Mouse (Mus musculus) common myeloid progenitor, adult 5-6 weeks (primary cell): ENCODE measurements around the gene Gm5134. TPM values are rescaled to one million over a fixed set of nuclear protein-coding genes. Genes with fewer than 3 reads are reported as not detected.

Source experiments
- ATAC-seq: replicated peaks from 2 replicates; pipeline ENCODE4 v1.8.0; 2016; ENCODE audit warnings: low read depth, mild to moderate bottlenecking, moderate TSS enrichment, inconsistent platforms; ENCODE audit not compliant: poor library complexity, severe bottlenecking
- total RNA-seq: library from RNA; stranded (forward); fragments of 200-1000, 187-1606 nt; gene quantifications from 2 replicates; pipeline ENCODE4 v1.2.3, GENCODE M21; 2017

Gm5134 gene
- total RNA-seq, 1 experiment from 2014 or later, result 0.46 TPM

DNA sequence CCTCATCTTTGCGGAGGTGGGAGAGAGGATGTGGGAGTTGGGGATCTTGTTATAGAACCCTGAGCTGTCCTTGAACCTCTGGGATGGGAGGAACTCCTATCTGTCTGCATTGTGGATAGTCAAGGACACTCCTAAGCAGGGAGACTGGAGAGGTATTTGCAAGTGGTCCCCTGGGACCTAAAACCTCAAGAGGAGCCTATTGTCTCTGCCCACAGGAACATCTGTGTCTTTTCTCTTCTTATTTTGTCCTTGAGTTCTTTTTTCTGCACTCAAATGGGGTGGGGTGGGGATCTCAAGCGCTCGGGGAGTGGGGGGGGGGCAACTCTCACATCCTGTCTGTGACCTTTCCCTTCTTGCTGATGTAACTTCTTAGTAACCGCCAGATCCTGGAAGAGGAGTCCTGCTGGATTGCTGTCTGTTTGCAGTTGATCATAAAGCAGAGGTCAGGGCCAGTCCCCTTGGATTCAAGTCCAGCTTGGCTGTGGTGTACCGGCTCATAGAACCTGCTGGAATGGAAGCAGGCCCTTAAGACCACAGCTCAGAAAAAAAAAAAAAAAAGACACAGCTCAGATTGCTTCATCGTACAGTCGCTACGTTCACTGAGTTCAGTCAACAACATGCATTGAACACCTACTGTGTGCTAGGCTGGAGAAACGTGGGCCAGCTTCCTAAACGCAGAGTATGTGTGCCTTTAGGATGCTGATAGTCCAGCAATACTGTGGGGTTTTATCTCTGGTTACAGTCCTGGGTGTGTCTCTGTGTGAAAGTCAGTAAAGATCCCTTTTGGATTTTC, 16.3 kb upstream of the Gm5134 start:
- ATAC-seq, result no peak

- ATAC-seq, result no peak
Observed at GRCm38 (mm10) chr10:75939481-75940234, 14.7 kb upstream of the Gm5134 start.

- no peak for ATAC-seq
Observed at GRCm38 (mm10) chr10:75940520-75940919, 13.8 kb upstream of the Gm5134 start, which contains the start of gene Gm867. TSS of gene Gm867 (minus strand) at chr10:75940672.

GRCm38 (mm10) chr10:75941042-75941824, 13.1 kb upstream of the Gm5134 start:
- ATAC-seq, result no peak

- ATAC-seq, result peak; percentile 53; the same call in 1 of the 2 replicates
Observed at GRCm38 (mm10) chr10:75942736-75943477, 11.4 kb upstream of the Gm5134 start, which contains the start of gene Vpreb3. TSS of gene Vpreb3 (plus strand) at chr10:75943057.

DNA sequence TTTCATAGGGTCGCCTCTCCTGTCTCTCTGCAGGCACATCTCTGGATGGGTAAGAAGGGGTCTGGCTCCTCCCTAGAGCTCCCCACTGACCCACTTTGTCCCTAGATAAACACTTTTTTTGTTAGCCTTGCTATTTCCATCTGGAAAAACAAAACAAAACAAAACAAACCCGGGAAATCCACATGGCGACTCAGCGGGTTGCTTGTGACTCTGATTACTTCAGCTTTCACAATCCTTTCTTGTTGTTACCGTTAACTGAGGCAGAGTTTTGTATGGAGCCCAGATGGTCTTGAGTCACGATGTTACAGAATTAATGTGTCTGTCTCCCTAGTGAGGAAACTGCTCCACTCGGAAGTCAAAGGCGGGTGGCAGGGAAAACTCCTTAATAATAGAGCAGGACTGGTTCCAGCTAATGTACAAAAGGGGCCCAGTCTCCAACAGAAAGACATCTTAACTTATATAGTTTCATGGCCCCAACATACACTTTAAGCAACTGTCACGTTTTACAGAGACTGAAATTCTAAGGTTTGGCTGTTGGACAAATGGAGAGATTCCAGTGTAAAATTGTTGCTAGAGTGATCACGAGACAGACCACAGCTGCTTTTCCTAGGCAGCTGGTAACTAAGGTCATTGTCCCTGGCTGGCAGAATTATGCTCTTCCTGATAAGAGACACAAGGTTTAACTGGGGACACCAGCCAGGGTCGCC, 10.1 kb upstream of the Gm5134 start:
- ATAC-seq, result no peak

DNA sequence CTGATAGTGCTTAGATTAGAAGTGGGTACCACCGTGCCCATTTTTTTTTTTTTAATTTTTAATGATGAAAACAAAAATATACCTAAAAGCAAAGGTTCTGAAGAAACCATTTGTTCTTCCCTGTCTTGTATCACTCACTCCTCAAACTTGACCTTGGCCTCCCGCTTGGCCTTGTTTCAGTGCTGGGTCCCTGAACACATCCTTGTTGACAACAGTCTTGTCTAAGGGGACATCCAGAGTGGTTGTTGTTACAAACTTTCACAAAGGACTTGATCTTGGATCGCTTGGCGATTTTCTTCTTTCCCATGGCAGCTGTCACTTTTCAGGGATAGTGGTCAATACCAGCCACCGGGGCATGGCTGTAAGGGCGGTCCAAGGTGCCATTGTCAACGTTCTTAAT, 9.1 kb upstream of the Gm5134 start:
- no peak for ATAC-seq

DNA sequence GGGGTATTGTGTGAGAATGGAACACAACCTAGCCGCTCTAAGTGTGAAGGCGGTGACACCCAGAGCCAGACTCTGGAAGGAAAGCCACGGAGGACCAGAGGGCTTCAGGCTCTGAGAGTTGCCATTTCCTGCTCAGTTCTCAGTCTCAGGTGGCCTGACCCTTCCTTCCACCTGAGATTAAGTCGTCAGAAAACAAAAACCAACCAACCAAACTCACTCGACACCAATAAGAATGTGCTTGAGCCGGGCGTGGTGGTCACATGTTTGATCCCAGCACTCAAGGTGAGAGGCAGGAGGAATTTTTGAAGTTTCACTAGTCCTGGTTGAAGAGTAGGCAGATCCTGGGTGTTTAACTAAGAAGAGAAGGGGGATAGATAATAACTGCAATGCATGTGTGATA, 8.4 kb upstream of the Gm5134 start:
- no peak for ATAC-seq

GRCm38 (mm10) chr10:75948079-75948478, 6.2 kb upstream of the Gm5134 start:
- ATAC-seq, result no peak

DNA sequence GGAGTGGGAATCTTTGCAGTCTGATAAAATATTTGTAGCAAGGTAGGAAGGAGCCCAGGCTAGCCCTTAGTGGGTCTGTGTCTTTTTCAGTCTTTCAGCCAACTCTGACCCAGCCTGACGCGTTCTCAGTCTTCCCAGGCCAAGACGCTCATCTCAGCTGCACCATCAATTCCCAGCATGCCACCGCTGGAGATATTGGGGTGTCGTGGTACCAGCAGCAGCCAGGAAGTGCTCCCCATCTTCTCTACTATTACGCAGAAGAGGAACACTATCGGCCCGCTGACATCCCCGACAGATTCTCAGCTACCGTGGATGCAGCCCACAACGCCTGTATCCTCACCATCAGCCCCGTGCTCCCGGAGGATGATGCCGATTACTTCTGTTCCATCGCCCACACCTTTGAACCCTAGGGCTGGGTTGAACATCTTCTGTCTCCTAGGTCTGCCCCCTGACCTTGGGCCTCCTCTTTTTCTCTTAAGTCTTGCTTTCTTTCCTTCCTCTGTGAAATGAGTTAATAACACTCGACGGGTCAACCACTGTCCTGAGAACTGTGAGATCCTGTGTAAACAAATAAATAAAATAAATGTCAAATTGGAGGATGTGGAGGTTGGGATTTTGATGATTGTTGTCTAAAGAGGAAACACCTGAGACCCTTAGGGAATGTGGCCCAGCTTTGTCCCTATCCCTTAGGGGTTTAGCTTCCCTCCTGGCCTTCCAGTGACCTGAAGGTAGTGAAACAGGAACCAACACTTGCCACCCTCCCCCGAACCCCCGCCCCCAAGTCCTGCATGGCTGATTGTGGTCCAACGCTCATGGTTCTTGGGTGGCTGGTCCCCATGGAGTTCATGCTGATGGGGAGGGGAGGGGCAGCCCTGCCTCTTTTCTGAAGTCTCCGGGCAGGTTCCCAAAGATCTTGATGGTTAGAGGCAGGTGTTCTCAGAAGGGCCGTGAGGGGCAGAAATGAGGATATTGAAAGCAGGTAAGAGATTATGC, 5.0 kb upstream of the Gm5134 start:
- 0 out of 2 replicates have a peak, but pooled peaks have one; percentile 31 for ATAC-seq

- ATAC-seq, result no peak
Observed at GRCm38 (mm10) chr10:75950791-75951210, 3.5 kb upstream of the Gm5134 start.

DNA sequence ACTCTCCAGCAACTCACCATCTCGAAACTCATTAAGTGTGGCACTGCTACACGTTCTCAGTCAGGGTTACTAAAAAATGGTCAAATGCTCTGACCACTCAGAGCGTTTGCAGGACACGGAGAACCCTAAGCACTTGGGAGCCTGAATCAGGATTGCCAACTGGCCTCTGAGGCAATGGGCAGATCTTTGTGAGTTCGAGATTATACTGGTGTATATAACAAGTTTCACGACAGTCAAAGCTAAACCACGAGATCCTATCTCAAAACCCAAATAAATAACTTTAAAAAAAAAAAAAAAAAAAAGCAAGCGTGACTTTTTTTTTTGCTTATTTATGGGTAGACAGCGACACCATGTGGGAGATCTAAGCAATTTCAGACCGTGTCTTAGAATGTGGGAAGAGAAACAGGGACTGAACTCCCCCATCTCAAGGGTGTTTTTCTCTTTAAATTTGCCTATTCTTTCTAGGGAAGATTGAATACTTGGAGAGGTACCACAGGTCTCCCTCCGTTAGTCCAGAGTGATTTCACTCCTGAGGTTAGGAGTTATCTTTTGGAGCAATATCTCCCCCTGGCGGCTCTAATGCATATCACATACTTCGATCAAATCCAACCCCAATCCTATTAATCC, 2.8 kb upstream of the Gm5134 start:
- peak; percentile 49 for ATAC-seq

- ATAC-seq, result no peak
Observed at GRCm38 (mm10) chr10:75973846-75974245, 19.5 kb downstream of the Gm5134 start.

DNA sequence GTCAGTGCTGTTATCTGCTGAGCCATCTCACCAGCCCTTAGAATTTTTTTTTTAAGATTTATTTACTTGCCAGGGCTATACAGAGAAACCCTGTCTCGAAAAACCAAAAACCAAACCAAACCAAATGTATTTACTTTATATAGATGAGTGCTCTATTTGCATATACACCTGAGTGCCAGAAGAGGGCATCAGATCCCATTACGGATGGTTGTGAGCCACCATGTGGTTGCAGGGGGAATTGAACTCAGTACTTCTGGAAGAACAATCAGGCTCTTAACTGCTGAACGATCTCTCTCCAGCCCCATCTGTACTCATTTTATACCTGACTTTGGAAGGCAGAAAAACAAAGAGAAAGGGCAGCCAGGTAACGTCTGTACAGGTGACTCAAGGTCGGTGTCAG, 20.9 kb downstream of the Gm5134 start:
- no peak for ATAC-seq

DNA sequence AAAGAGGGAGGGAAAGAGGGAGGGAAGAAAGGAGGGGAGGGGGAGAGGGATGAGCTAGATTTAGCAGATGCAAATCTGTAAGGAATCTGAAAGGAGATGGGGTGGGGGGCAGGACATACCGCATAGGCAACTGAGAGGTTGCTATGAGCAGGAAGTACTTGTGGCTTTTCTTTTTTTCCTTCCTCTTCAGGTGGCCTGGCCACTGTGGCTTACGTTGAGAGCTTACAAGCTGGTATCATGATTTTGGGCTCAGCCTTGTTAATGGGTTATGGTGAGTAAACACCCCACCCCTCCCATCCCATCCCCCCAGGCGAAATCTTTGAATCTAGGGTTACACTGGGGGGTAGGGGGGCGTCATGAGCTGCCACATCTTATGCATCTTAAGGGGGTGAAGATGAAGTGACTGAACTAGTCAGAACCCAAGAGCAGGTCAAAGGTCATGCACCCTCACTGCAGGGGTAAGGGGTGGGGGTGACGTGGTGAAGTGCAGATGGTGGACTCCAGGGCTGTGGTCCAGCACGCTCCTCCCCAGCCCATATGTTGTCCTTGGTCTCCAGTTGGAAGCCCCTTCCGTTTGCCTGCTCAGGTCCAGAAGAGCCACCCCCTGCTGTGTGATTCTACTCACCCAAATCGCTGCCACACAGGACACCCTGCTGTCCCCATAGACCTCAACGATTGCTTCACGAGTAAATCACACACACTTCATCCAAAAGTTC, 24.0 kb downstream of the Gm5134 start:
- ATAC-seq, result peak; percentile 69

- ATAC-seq, result no peak
Observed at GRCm38 (mm10) chr10:75978835-75979157, 24.5 kb downstream of the Gm5134 start.

DNA sequence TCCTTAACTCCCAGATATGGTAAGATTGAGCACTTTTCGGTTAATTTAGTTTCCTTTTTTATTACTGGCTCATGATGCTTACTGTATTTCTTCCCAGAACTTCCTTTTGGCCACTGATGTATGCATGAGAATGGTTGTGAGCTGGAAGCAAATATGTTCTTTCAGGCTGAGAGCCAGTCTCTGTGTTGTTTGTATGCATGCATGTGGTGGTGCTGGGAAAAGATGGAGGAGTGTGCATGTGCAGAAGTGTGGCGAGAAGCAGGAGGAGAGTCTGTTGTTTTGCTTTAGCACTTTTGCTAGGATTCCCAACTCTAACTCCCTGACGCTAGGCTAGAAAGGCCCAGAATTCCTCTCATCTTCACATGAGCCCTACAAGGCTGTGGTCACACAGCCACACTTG, 25.1 kb downstream of the Gm5134 start:
- no peak for ATAC-seq
